Mouse (Mus musculus): ENCODE data around the gene Vmp1. TPM values are rescaled to one million over a fixed set of nuclear protein-coding genes. Genes with fewer than 3 reads are reported as not detected.
A peak's percentile ranks its signal among the peaks of the same experiment; 100 is the strongest.

Vmp1 gene
- total RNA-seq, 4 experiments from 2014 or later, result 97.5 to 125 (median 114) TPM

- DNase-seq (ENCODE audit: low spot score in 2 of 2), result peak; percentile 24 to 27
Measured at GRCm38 (mm10) chr11:86571047-86571855, 112.4 kb downstream of the Vmp1 start.

GRCm38 (mm10) chr11:86570261-86570746, 113.3 kb downstream of the Vmp1 start:
- DNase-seq (ENCODE audit: low spot score in 2 of 2), result no peak

DNA sequence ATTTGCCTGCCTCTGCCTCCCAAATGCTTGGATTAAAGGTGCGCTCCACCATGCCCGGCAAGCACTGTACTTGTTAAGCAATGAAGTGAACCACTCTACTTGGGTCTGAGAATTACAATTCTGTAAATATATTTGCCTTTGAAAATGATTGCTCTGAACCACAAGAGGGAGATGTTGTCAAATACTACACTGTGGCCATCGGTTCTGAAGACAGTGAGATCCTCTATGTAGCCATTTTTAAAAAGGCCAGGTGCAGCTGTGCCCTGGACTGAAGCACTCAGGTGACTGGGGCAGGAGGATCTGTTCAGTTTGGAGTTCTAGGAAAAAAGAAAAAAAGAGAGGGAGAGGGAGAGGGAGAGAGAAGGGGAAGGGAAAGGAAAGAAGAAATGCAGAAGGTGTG, 115.2 kb downstream of the Vmp1 start:
- no peak for DNase-seq (ENCODE audit: low spot score in 2 of 2)

GRCm38 (mm10) chr11:86558258-86558657, 125.4 kb downstream of the Vmp1 start:
- DNase-seq (ENCODE audit: low spot score in 2 of 2), result no peak

DNA sequence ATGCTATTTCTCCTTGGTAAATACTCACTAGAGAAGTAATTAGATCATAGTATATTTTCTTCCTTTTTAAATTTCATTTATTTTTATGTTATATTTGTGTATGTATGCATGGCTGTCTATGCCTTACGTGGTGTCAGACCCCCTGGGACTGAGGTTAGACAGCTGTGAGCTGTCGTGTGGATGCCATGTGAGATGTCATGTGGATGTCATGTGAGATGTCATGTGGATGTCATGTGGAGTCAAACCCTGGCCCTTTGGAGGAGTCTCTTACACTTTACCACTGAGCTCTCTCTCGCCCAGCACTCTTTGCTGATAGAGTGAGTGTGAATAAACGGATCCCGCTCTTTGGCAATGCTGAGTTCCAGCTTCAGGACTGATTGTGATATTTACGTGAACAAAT, 130.1 kb downstream of the Vmp1 start:
- no peak for DNase-seq (ENCODE audit: low spot score in 2 of 2)

DNA sequence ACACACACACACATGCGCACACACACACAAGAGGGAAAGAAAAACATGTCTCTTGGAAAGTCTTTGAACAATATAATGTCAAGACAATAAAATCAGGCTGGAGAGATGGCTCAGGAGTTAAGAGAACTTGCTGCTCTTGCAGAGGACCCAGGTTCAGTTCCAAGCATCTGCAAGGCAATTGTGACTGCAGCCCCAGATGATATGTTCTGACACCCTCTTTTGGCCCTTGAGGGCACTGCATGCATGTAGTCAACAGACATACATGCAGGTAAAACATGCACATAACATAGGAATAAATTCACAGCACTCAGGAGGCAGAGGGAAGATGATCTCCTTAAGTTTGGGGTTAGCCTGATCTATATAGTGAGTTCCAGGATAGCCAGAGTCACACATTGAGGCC, 136.2 kb downstream of the Vmp1 start:
- no peak for DNase-seq (ENCODE audit: low spot score in 2 of 2)

DNA sequence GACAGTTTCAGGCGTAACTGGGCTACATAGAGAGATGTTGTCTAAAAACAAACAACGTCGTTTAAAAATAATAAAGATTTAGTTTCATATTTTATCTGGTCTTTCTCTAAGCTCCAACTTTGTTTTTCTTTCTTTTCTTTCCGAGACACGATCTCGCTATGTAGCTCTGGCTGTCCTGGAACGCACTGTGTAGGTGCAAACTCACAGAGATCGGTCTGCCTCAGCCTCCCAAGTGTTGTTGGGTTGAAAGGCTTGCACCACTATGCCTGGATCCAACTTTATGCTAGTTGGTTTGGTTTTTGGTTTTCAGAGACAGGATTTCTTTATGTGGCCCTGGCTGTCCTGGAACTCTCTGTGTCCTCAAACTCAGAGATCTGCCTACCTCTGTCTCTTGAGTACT, 138.1 kb downstream of the Vmp1 start:
- DNase-seq (ENCODE audit: low spot score in 2 of 2), result no peak

GRCm38 (mm10) chr11:86544639-86545299, 138.9 kb downstream of the Vmp1 start, which contains the start of the genes Rps6kb1 and Tubd1:
Rps6kb1 (minus strand) TSS chr11:86544805.
Tubd1 (plus strand) TSS chr11:86544991.
- DNase-seq (ENCODE audit: low spot score in 2 of 2), result peak; percentile 99 to 100

- peak in 1 of 2 experiments; percentile 7 for DNase-seq (ENCODE audit: low spot score in 2 of 2)
Measured at GRCm38 (mm10) chr11:86543960-86544638, 139.5 kb downstream of the Vmp1 start.

DNA sequence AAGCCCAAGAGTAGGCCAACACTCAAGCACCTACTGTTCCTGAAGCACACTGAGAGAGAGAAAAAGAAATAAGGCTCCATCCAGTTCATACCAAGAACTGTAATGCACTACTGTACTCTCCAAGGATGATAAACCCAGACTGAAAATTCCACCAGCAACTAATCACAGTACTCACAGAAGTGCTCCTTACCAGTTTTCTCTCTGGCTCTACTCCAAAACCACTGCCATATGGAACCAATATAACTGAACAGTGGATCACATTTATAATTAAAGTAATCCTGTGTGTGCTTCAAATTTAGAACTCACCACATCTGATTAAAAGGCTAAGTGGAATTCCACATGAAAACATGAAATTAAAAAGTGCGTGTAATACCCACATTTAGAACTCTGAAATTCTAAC, 140.8 kb downstream of the Vmp1 start:
- DNase-seq (ENCODE audit: low spot score in 2 of 2), result no peak

DNA sequence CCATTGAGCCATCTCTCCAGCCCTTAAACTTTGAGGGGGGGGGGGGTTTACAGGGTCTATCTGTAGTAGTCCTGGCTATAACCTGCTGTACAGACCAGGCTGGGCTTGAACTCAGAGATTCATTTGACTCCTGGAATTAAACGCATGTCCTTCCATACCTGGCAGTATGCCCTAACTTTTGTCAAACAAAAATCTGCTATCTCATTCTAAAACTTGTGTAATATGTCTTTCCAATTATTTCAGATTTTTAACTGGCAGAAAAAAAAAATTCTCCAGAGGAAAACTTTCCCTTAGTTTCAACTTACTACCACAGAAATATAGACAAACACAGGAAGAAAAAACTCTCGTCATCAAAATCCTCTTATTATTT, 143.2 kb downstream of the Vmp1 start:
- no peak for DNase-seq (ENCODE audit: low spot score in 2 of 2)

DNA sequence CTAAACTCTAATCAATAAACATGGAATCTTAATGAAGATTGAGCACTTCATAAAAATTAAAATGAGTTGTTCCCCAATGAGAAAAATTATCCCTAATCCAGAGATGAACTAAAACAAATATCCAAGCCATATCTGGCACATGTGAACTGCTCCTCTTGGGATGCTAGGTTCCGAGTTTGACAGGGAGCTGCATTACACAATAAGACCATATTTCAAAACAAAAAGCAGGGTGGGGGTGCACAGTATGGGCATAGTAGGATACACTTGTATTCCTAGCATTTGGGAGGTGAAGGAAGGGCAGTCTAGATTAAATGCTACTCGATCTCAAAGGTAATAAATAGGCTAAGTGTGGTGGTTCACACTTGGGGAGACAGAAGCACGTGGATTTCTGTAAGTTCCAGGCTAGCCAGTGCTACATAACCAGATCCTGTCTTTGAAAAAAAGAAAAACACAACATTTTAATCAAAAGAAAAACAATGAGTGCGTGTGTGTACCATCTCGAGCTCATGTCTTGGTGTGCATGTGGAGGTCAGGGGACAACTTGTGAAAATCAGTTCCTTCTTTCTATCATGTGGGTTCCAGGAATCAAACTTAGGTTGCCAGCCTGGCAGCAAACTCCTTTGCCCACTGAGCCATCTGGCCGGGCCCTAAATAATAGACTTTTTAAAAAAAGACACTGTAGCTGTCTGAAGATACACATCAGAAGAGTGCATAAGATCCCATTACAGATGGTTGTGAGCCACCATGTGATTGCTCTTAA, 143.7 kb downstream of the Vmp1 start:
- DNase-seq (ENCODE audit: low spot score in 2 of 2), result no peak

DNA sequence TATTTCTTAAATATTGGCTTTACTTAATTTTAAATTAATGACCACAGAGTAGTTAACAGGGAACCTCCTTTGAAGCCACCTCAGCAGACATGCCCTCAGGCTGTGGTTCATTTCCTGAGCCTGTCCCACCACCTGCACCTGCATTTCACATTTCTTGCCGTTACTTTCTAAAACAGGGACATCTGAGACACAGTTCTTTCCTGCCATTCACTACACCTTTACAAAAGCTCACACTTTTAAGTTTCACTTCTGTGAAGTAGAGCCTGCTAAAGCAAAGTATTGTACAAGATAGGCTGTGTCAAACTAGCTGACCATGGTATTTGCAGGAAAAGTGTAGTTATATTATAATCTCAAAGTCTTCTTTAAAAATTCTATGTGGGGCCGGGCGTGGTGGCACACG, 144.8 kb downstream of the Vmp1 start:
- DNase-seq (ENCODE audit: low spot score in 2 of 2), result no peak

DNA sequence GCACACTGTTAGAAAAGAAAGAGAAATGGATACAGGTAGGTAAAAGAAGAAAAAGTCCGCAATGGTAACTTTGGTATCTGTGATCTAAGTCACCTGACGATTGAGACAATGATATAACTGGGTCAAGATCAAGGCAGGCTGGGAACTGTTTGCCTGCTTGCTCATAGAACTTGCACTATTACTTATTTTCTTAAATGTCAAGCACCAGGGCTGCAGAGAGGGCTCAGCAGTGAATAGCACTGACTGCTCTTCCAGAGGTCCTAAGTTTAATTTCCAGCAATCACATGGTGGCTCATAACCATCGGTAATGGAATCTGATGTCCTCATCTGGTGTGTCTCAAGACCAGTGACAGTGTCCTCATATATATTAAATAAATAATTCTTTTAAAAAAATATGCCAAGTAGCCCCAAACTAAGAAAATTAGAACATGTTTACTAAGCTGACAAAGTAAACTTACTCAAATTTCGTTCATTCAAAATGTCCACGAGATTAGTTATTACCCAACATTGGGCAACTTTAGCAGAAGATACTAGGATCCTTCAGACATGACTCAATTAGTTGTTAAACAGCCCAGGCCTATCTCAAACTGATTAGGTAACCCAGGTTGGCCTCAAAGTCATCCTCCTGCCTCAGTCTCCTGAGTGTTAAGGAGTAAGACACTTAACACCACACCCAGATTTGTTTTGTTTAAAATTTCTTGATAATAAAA, 149.3 kb downstream of the Vmp1 start:
- DNase-seq (ENCODE audit: low spot score in 2 of 2), result no peak

Small RNA genes within 50 kb of the gene (microRNA-seq; reads per million reads assigned to microRNA genes)
- gene Mir21a, result 1,865 to 2,071 reads per million in 2 experiments

Other genes starting within 250 kb of the Vmp1 start
- 10 to 100 TPM; 26.3 to 34.8 (median 27.0) TPM for gene Rnft1, start 199.2 kb downstream of the Vmp1 start, total RNA-seq (2022)
- gene Rps6kb1, start 139.0 kb downstream of the Vmp1 start, total RNA-seq (2022), result 10 to 100 TPM; 36.8 to 41.2 (median 39.4) TPM
- gene Tubd1, start 138.8 kb downstream of the Vmp1 start, total RNA-seq (2022), result 1 to 10 TPM; 5.2 to 7.9 (median 7.1) TPM
- 10 to 100 TPM in 2 of 4 experiments, 1 to 10 TPM in 2; 9.2 to 10.6 (median 10.0) TPM for gene Ptrh2, start 149 bp upstream of the Vmp1 start, total RNA-seq (2022)
- 100 to 1,000 TPM; 469 to 494 (median 482) TPM for gene Cltc, start 73.7 kb upstream of the Vmp1 start, total RNA-seq (2022)
- 10 to 100 TPM; 25.2 to 34.7 (median 29.0) TPM for gene Dhx40, start 123.9 kb upstream of the Vmp1 start, total RNA-seq (2022)